Mouse (Mus musculus) hindbrain, embryonic 16.5 days (tissue): Measurements from ENCODE around the gene Ms4a4a. TPM values are rescaled to one million over a fixed set of nuclear protein-coding genes. Genes with fewer than 3 reads are reported as not detected.

ENCODE experiments used
- ATAC-seq: fragments of 200-750 bp; cut with Nextera tagmentation; 2 replicates; pipeline ENCODE4 v1.8.0; 2017; ENCODE audit warnings: moderate TSS enrichment, moderate library complexity
- H3K27ac ChIP-seq: fragments of 300-500 bp; sonication (generic); 2 replicates; pipeline ENCODE4 v1.5.1; 2014; ENCODE audit warnings: low read depth, mild to moderate bottlenecking, control low read depth, low read length, moderate library complexity
- H3K27me3 ChIP-seq: fragments of 300-500 bp; sonication (generic); replicated peaks from 2 replicates; pipeline ENCODE4 v1.6.1; 2014; ENCODE audit warnings: low read length; ENCODE audit not compliant: control insufficient read depth, insufficient read depth
- H3K36me3 ChIP-seq: fragments of 300-500 bp; sonication (generic); 2 replicates; pipeline ENCODE4 v1.6.1; 2014; ENCODE audit warnings: mild to moderate bottlenecking, low read length, moderate library complexity, mixed read lengths; ENCODE audit not compliant: control insufficient read depth, insufficient read depth
- H3K4me1 ChIP-seq: fragments of 300-500 bp; sonication (generic); 2 replicates; pipeline ENCODE4 v1.6.1; 2014; ENCODE audit warnings: low read depth, low read length; ENCODE audit not compliant: control insufficient read depth, insufficient read depth
- H3K4me2 ChIP-seq: fragments of 300-500 bp; sonication (generic); 2 replicates; pipeline ENCODE4 v1.6.1; 2014; ENCODE audit warnings: mild to moderate bottlenecking, low read length, control low read depth, moderate library complexity
- H3K4me3 ChIP-seq: fragments of 300-500 bp; sonication (generic); 2 replicates; pipeline ENCODE4 v1.5.1; 2014; ENCODE audit warnings: mild to moderate bottlenecking, low read length, control low read depth, moderate library complexity
- H3K9ac ChIP-seq: fragments of 300-500 bp; sonication (generic); 2 replicates; pipeline ENCODE4 v1.6.1; 2014; ENCODE audit warnings: low read depth, mild to moderate bottlenecking, control low read depth, low read length, moderate library complexity
- H3K9me3 ChIP-seq: fragments of 300-500 bp; sonication (generic); 2 replicates; pipeline ENCODE4 v1.6.1; 2014; ENCODE audit warnings: mild to moderate bottlenecking, low read length, moderate library complexity; ENCODE audit not compliant: control insufficient read depth
- WGBS: fragments of 180-500 bp; shearing (Covaris S2); extraction: QIAGEN DNeasy Blood & Tissue Kit; methylation state at CpG from one replicate; pipeline ENCODE4 v1.1.7; 2014; 5-methylcytosine and 5-hydroxymethylcytosine counted together
- polyA plus RNA-seq: library from polyadenylated mRNA; unstranded; fragments of >200 nt; fragmentation: Nextera tagmentation; extraction: Ambion mirVana; gene quantifications from 2 replicates; pipeline ENCODE4 v1.2.1, GENCODE M21; 2015

The Ms4a4a gene
- polyA plus RNA-seq, 1 experiment from 2014 or later, result 2.5 TPM

DNA sequence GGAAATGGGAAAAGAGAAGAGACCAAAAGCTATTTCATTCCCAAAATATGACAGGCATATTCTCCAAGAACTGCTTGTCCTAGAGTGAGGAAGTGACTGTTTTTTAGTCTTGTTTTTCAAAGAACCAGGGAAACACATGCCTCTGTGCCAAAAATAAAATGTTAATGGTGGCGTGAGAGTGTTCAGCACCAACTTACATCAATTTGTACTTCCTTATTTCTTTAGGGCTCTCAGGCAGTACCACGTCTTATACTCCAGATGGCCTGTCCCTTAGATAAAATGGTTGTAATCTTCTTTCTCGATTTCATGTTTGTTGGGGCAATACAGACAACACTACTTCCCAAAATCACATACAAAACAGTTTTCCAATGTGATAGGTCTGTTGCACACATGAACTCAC, 7.0 kb upstream of the Ms4a4a start:
- Histone ChIP-seq H3K9ac (no peak overlapping the region), H3K4me1 (no peaks in the 10 kb centered on the region), H3K27ac (no peak overlapping the region), H3K36me3 (no peaks in the 10 kb centered on the region), H3K9me3 (no peaks in the 10 kb centered on the region), H3K4me2 (no peak overlapping the region), H3K4me3 (no peak overlapping the region), H3K27me3 (no peaks in the 10 kb centered on the region)
- 77% methylated on average over 3 of the region's 3 CpGs for WGBS
- no peak for ATAC-seq

GRCm38 (mm10) chr19:11371181-11371580, 4.1 kb upstream of the Ms4a4a start:
- H3K27ac ChIP-seq, result no peak overlapping the region
- no peak for ATAC-seq
- H3K36me3 ChIP-seq, result no peaks in the 10 kb centered on the region
- no peaks in the 10 kb centered on the region for H3K4me1 ChIP-seq
- no peak overlapping the region for H3K4me3 ChIP-seq
- no peak overlapping the region for H3K9ac ChIP-seq
- no peaks in the 10 kb centered on the region for H3K27me3 ChIP-seq
- H3K4me2 ChIP-seq, result no peak overlapping the region
- no peaks in the 10 kb centered on the region for H3K9me3 ChIP-seq

- ATAC-seq, result no peak
- H3K9me3 ChIP-seq, result no peaks in the 10 kb centered on the region
- H3K27me3 ChIP-seq, result no peaks in the 10 kb centered on the region
- H3K4me2 ChIP-seq, result no peak overlapping the region
- no peaks in the 10 kb centered on the region for H3K36me3 ChIP-seq
- no peaks in the 10 kb centered on the region for H3K4me1 ChIP-seq
- no peak overlapping the region for H3K4me3 ChIP-seq
- H3K27ac ChIP-seq, result no peak overlapping the region
- 78% methylated on average over 2 of the region's 2 CpGs for WGBS
- no peak overlapping the region for H3K9ac ChIP-seq
Observed at GRCm38 (mm10) chr19:11376399-11376798, 1.1 kb downstream of the Ms4a4a start.

DNA sequence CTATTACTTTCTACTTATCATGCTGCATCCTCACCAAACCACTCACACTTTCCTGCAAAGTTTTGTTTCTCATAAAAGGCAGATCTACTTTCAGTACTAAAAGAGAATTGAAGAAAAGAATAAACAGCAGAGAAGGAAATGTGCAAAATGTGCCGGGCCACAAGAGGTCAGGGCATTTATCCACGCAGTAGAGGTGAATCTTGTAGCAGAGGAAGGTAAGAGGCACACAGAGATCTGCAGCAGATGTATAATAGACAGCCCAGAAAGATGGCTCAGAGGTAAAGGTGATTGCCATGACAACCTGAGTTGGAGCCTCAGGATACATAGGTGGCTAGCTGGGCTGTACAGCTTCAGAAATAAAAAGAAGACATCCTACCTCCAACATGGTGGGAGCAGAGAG, 11.8 kb downstream of the Ms4a4a start:
- Histone ChIP-seq H3K9me3 (no peaks in the 10 kb centered on the region), H3K9ac (no peak overlapping the region), H3K27ac (no peak overlapping the region), H3K36me3 (no peaks in the 10 kb centered on the region), H3K27me3 (no peaks in the 10 kb centered on the region), H3K4me2 (no peak overlapping the region), H3K4me3 (no peak overlapping the region), H3K4me1 (no peaks in the 10 kb centered on the region)
- WGBS, result 83% methylated on average over 2 of the region's 2 CpGs
- no peak for ATAC-seq

GRCm38 (mm10) chr19:11387685-11388084, 12.4 kb downstream of the Ms4a4a start:
- WGBS, result 85% methylated on average over 4 of the region's 4 CpGs
- H3K4me1 ChIP-seq, result no peaks in the 10 kb centered on the region
- no peaks in the 10 kb centered on the region for H3K9me3 ChIP-seq
- no peak overlapping the region for H3K4me3 ChIP-seq
- no peak for ATAC-seq
- no peak overlapping the region for H3K9ac ChIP-seq
- H3K27ac ChIP-seq, result no peak overlapping the region
- H3K4me2 ChIP-seq, result no peak overlapping the region
- no peaks in the 10 kb centered on the region for H3K36me3 ChIP-seq
- H3K27me3 ChIP-seq, result no peaks in the 10 kb centered on the region

GRCm38 (mm10) chr19:11388949-11389348, 13.6 kb downstream of the Ms4a4a start:
- Histone ChIP-seq H3K4me1 (no peaks in the 10 kb centered on the region), H3K27ac (no peak overlapping the region), H3K4me3 (no peak overlapping the region), H3K9me3 (no peaks in the 10 kb centered on the region), H3K9ac (no peak overlapping the region), H3K27me3 (no peaks in the 10 kb centered on the region), H3K36me3 (no peaks in the 10 kb centered on the region), H3K4me2 (no peak overlapping the region)
- no peak for ATAC-seq
- WGBS, result 79% methylated on average over 2 of the region's 2 CpGs

DNA sequence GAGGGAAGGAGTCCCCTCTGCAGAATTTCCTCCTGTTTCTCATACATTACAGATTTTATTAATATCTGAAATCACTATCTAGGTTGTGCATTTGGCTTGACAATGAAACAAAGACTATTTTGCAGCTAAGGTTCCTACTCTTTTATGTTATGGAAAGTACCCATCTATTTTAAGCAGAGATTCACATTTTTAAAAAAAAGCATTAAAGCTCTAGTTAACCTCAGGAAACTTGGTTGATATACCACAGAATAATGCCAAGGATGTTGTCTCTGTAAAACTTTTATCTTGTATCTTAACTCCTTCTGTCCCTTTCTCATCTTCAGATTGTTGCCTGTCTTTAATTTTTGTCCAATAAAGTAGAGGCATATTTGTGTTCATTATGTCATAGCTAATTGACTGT, 20.4 kb downstream of the Ms4a4a start:
- Histone ChIP-seq H3K4me3 (no peak overlapping the region), H3K4me2 (no peak overlapping the region), H3K9me3 (no peaks in the 10 kb centered on the region), H3K36me3 (no peaks in the 10 kb centered on the region), H3K27ac (no peak overlapping the region), H3K4me1 (no peaks in the 10 kb centered on the region), H3K9ac (no peak overlapping the region), H3K27me3 (no peaks in the 10 kb centered on the region)
- ATAC-seq, result no peak

- Histone ChIP-seq H3K4me3 (no peak within 1 kb of the TSS), H3K36me3 (no peaks in the 10 kb centered on the region), H3K9me3 (no peaks in the 10 kb centered on the region), H3K4me2 (no peak within 1 kb of the TSS), H3K27ac (no peak within 1 kb of the TSS), H3K27me3 (no peaks in the 10 kb centered on the region), H3K4me1 (no peaks in the 10 kb centered on the region), H3K9ac (no peak within 1 kb of the TSS)
- WGBS, result 85% methylated on average over 3 of the region's 3 CpGs
- ATAC-seq, result no peak
Observed at GRCm38 (mm10) chr19:11404527-11404926, 29.2 kb downstream of the Ms4a4a start, which contains the start of gene Ms4a4c. Gene Ms4a4c, plus strand, starts transcription at chr19:11404770.

DNA sequence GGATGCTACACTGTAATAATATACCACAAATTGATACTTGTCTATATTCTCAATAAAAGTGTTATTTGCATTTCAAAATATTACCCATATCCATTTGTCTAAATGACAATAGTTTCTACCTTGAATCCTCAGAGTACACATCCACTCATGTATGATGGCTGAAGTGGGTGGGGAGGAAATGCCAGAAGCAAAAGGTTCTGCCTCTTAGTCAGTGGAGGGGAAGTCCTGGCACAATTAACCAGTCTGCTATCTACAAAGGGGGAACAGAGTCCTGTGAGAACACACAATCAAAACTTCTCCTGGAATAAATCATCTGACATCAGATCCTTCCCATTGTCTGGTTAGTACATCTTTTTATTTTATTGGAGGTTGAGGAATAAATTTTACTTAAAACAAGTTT, 32.1 kb downstream of the Ms4a4a start:
- Histone ChIP-seq H3K4me1 (no peaks in the 10 kb centered on the region), H3K27ac (no peak overlapping the region)

DNA sequence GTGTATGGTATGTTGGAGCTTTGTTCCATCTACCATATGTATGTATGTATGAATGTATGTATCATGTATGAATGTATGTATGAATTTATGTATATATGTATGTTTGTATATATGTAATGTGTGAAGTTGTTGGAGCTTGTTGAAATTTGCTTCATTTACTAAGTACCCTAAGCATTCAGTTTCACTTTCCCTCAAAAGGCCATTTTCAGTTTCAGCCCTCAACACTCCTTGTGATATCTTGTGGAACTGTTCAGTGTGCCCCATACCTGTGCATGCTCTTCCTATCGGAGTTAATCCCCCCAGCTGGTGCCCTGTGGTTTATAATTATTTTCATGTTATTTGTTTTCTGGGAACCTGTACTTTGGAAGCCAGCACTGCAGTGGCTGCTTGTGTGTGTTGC, 33.3 kb downstream of the Ms4a4a start:
- Histone ChIP-seq H3K27ac (no peak overlapping the region), H3K9me3 (no peaks in the 10 kb centered on the region), H3K4me3 (no peak overlapping the region), H3K4me1 (no peaks in the 10 kb centered on the region), H3K9ac (no peak overlapping the region), H3K4me2 (no peak overlapping the region), H3K27me3 (no peaks in the 10 kb centered on the region), H3K36me3 (no peaks in the 10 kb centered on the region)
- WGBS, result 94% methylated on average over 1 of the region's 1 CpGs
- no peak for ATAC-seq

More for the DNA sequence above, 32.1 kb downstream of the Ms4a4a start:
- no peak overlapping the region for H3K4me3 ChIP-seq
- ATAC-seq, result no peak
- H3K36me3 ChIP-seq, result no peaks in the 10 kb centered on the region
- no peak overlapping the region for H3K4me2 ChIP-seq
- no peaks in the 10 kb centered on the region for H3K27me3 ChIP-seq
- no peak overlapping the region for H3K9ac ChIP-seq
- no peaks in the 10 kb centered on the region for H3K9me3 ChIP-seq
